Mouse (Mus musculus): ENCODE results near the gene Ctdspl2.
A peak's percentile ranks its signal among the peaks of the same experiment; 100 is the strongest.
"Not testable (repeated sequence)": the region's sequence is repeated elsewhere in the genome, so short reads cannot be mapped to it uniquely, and the experiment has no call there.

Ctdspl2 gene

DNA sequence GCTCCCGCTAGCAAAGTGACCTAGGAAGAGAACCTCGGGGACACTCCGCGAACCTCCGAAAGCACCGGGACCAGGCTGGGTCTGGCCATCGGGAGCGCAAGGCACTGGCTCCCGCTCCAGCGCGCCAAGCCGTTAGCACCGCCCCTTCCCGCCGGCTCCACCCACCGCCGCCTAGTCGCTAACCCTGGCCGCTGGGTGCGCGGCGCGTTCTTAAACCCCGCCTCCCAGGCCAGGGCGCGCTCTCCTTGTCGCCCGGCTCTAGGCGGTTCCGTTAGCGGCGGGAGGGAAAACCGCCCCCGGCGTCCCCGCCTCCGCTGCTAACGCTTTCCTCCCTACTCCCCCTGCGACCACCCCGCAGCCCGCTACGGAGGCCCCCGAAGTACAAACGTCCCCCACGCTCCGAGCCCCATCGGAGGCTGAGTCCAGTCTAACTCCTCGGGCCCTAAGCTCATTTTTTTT is at the start of gene Ctdspl2, which contains the start of gene Mageb3:
Ctdspl2 (plus strand) TSS at position 237 of the 459 bp plus-strand sequence.
Mageb3 (minus strand) TSS at position 328 of the 459 bp plus-strand sequence.
- peak; percentile 96 for DNase-seq

DNA sequence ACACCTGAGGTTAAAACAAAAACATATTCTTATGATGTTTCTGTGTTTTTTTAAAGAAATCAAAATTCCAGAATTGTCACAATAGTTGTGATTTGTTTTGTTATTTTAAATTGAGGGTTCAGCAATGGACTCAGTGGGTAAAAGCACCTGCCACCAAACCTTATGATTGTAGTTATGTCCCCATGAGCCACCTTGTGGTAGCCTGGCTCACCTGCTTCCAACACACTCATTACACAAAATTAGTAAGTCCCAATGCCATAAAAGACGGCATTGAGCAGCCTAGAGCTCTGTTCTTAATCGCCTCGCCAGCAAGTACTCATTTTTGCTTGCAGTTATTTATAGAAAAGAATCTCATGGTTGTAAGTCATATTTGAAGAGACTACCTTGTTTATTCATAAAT is 45.8 kb upstream of the Ctdspl2 start:
- DNase-seq: no peak

DNA sequence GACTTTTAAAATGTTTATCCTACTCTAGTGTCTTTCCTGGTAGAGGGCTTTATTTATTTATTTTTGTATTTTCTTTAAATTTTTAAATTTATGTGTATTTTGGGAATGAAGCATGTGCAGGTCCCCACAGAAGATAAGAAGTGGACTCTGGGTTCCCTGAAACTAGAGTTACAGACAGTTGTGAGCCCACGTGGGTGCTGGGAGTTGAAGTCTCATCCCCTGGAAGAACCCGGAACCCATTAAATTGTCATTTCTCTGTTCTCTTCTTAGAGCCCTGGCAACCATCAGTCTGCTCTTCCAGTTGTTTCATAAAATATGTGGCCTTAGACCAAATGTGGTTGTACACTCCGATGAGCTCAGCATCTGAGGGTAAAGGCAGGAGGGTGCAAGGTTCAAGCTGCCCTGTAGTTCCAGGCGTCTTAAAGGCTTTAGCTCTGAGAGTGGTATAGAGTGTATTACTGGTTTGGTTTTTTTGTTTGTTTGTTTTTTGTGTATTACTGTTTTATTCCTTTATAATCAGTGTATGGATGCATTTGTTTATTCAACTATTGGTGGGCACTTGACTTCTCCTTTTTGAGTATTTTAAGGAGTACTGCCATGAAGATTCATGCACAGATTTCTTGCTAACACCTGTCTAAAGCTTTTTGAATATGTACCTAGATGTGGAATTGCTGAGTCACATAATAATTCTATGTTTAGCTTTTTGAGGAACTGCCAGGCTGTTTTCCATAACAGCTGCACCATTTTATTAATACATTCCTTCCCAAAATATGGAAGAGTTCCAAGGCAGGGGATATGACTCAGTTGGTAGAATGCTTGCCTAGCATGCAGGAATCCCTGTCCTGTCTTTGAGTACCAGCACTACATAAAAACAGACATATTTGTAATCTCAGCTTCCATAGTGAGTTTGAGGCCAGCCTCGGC is 39.5 kb upstream of the Ctdspl2 start:
- DNase-seq: peak; percentile 26

DNA sequence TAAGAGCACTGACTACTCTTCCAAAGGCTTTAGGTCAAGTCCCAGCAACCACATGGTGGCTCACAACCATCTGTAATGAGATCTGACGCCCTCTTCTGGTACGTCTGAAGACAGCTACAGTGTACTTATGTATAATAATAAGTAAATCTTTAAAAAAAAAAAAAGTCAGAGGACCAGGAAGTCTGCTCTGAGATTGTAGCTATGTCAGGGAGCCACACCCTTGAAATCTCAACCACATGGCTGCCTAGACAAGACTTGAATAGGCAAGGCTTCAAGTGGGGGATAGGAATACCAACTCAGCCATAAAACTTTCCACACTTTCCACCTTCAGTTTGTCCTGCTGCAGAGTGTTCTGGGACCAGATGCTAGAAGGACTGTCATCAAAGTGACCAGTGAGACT is 18.2 kb upstream of the Ctdspl2 start:
- not testable (repeated sequence) for DNase-seq

DNA sequence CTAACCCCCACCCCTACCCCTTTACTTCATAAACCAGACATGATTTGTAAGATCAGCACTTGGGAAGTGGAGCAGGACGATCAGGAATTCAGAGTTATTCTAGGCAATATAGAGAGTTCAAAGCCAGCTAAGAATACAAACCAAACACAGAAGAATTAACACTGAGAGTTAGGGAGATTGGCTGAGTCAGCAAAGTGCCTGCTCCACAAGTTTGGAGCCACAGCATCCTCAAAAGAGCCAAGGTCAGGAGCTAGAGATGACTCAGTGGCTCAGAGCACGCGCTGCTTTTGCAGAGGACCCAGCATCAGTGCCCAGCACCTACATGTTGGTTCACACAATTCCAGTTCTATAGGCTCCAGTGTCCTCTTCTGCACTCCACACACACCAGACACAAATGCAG is 12.4 kb upstream of the Ctdspl2 start:
- no peak for DNase-seq

DNA sequence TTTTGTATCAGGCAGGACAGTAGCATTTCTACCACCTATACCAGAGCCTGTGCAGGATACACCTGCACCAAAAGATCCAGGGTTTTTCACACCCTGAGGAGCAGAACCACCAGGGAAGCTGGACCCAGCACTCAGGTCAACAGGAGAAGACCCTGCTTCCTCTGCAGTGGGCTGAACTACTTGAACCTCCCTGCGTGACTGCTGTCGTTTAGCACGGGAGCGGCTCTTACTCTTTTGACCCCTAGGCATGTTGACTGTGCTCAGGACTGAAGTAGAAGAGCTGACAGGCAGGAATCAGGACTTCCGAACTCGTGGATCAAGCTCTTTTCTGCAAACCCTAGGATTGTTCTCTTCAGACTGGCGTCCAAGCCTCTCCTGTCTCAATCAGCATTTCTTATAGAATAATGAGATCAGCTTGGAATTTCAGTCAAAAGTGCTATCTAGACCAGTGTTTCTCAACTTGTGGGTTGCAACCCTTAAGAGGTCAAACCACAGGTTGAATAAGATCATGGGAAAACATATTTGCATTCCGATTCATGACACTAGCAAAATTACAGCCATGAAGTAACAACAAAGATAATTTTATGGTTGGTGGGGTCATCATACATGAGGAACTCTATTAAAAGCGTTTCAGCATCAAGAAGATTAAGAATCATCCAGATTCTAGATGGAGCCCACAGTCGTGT is 687 bp upstream of the Ctdspl2 start:
- no peak for DNase-seq

DNA sequence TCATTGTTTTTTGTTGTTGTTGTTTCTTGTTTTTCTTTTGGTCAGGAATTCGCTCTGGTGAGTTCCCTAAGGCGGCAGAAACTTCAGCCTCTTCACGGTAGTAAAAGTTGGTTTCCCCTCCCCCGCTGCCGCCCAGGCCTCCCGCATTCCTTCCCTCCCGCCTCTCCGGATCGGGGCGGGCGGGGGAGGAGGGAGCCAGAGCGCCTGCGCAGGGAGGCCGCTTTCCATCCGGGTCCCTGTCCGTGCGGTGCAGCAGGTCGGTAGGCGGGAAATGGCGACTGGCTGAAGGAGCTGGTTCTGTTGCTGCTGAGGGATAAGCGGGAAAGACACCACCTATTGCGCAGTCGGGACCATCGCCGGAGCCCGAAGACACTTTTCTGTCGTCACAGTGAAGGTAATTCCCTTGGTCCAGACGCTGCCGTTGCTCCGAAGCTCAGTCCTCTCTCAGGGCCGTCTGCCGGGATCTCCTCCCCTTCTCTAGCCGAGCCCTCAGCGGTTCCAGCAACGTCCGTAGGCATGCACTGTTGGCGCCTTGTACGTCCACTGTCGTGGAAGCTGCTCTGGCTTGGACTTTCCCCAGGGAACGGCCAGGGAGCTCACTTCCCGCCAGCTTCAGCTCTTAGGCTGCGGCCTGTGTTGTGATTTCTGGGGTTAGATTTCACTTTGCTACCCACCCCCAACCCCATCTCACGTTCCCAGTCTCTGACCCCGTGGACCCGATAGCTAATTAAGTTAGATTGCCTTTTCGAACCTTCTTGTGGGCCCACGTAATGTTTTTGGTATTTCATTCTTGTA is 620 bp downstream of the Ctdspl2 start:
- peak; percentile 96 for DNase-seq

DNA sequence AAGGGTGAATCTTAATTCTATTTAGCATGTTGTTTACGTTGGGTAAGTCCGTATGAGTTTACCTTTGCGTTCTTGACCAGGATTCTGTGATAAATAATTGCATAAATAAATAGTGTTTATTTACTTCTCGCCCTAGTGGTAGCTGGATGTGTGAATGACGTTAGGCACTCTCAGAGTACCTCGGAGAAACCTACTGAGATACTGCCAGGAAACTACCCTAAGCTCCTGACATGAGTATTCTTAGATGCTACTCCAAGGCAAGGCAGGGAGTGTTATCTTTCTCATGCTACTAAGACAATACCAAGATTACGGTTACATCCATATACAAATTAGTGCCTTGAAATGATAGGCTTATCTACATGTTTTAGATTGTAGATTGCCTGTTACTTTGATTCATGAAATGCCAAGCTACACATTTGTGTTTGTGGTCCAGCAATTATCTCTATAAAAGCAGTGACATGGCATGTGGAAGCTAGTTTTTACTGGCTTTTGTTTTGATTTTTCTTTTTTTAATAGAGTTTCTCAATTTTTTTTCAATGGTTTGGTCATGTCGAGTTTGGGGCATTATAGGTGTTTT is 1.5 kb downstream of the Ctdspl2 start:
- DNase-seq: no peak

DNA sequence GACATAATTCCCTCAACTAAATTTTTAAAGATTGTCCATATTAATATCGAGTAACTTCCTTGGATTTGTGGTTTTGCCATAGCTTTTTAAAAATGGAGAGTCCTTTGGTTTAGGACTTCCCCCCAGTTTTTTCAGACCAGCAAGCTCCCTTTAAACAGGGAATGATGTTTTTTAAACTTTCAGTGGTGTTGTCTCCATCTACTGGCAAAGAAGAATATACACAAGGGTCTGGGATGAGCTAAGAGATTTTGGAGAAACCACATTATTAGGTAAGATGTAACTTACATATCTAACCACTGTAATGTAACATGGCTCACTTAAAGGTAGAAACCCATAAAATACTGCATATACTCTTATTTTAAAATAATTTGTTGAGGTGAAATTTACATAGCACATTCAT is 39.9 kb downstream of the Ctdspl2 start:
- no peak for DNase-seq

DNA sequence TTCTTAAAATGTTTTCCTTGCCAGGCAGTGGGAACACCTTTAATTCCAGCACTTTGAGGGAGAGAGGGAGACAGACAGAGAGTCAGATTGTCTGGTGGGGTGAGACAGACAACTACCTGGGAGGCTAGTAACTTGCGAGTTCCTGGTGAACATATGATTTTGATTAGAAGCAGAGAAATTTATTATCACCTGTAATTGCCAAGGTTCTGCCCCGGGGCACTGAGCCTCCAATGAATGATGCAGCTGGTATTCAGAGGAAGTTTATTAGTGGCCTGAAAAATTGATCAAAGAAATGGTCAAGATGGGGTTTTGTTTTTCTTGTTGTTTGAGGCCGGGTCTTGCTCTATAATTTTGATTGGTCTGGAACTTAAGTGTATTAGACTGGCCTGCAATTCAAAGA is 53.0 kb downstream of the Ctdspl2 start:
- no peak for DNase-seq

DNA sequence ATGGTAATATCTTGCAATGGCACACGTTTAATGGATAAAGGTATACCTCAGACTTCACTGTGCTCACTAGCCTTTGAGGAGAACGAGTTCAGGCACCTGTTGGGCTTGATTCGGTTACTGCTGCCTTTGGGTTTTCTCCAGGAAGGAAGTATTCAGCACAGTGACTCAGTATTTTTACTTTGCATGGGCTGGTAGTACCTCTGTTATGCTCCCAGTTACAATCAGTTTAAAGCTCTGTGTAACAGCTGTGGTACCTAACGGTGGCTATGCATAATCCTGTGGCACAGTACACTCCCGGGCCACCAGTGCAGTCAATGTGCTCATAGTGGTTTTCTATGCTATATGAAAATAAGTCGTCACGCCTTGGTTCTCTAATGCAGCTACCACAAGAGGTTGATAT is 55.6 kb downstream of the Ctdspl2 start:
- DNase-seq: no peak

DNA sequence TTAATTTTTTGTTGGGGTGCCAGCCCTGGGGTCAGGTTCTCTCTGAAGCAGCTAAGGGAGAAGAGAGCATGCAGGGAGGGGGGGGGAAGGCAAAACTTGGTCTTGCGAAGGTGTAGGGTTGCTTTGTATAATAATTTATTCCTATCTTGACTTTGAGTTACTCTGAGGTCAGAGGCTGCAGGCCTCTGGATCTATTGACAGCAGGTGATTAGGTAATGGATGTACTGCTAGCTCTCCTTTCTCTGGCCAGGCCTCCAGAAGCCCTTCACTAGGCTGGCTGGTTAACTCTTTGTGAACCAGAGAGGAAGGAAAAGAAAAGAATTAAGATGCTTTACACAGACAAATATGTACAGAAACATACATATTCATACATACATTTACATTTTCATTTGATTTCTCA is 62.9 kb downstream of the Ctdspl2 start:
- no peak for DNase-seq

DNA sequence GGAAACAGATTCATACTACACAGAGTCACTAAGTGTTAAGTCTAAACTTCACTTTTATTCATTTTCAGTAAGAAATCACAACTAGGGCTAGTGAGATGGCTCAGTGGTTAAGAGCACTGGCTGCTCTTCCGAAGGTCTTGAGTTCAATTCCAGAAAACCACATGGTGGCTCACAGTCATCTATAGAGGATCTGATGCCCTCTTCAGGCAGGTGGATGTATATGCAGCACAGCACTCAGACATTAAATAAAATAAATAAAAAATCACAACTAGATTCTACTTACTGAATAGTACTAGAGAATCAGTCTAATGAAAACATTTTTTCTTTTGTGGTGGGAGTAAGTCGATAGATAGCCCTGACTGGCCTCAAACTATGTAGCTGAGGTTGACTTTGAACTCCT is 66.5 kb downstream of the Ctdspl2 start:
- DNase-seq: no peak

DNA sequence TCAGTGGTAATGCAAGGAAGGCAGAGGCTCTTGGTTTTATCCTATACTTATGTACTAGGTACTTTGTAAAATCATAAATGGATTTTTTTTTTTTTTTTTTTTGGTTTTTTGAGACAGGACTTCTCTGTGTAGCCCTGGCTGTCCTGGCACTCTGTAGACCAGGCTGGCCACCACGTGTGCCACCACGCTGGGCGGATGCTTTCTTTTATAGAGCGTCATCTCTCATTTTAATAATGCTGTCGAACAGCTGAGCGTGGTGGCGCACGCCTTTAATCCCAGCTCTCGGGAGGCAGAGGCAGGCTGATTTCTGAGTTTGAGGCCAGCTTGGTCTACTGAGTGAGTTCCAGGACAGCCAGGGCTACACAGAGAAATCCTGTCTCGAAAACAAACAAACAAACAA is 71.3 kb downstream of the Ctdspl2 start:
- DNase-seq: not testable (repeated sequence)

DNA sequence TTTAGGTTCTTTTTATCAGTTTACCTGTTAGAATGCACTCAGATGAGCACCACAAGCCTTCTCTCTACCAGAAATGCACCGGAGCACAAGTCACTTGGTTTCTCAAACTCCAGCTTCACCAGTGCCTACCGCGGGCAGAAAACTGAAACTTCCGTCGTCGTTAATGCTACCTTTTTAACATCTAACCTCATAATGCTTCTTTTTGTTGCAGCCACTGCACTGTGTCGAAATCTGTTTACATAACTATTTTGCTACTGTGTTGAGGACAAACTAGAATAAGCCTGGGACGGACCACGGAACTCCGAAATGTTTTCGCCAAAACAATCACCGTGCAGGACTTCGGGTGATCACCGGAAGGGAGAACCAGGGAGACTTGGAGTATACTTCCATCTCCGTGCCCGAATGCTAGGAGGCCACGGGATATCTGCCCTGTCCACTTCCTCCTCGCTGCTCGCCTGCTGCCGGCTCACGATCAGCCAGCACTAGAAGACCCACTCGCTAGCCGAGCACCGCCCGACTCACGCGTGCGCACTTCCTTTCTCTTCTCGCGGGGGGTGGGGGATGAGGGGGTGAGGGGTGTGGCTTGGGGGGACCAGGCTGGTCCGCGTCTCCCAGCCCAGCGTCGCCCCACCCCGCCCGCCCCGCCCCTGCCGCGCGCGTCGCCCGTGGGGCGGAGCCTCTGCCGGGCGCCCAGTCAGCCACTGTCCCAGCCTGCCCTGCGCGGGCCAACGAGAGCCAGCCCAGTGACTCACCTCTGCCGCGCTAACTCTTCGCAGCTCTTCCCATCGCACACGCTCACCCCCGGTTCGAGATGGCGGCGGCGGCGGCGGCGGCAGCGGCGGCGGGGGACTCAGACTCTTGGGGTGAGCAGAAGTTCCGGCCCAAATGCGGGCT is 72.3 kb downstream of the Ctdspl2 start, which contains the start of gene Eif3j1:
Eif3j1 (plus strand) TSS at position 685 of the 894 bp plus-strand sequence.
- DNase-seq: peak; percentile 92

DNA sequence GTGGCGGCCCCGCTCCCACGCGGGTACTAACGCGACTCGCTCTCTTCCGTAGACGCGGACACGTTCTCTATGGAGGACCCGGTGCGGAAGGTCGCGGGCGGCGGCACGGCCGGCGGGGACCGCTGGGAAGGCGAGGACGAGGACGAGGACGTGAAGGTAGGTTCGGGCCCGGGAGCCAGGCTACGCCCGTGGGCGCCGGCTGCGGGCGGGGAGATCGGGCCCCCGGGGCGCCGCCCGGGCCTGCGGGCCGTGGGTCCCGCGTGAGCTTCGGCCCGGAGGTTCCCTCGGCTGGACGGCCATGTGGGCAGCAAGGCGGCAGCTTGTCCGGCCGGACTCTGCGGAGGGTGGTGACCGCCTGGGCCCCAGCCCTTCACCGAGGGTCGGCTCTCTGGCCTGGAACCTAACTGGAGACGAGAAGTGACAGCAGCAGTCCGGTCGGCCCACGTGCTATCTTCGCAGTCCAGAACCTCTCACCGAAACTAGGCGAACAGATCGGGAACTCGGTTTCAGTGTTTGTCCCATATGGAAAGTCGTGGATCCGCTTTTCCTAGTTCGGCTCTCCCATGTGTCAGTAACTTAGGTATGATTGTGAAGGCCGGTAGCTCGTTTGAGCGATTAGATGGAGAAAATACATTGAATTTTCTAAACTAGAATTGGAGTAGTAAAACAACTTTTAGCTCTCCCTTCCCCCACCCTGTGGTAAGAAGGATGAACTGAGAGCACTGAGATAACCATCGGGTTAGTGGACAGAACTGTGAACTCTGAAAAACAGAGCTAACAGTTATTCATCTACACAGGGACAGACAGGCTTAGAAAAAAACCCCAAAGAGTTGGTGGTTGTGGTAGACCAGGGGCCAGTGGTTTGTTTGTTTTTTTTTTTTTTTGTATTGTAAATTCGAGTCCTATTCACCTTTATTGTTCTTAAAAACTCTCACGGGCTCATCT is 73.2 kb downstream of the Ctdspl2 start:
- peak; percentile 26 for DNase-seq

DNA sequence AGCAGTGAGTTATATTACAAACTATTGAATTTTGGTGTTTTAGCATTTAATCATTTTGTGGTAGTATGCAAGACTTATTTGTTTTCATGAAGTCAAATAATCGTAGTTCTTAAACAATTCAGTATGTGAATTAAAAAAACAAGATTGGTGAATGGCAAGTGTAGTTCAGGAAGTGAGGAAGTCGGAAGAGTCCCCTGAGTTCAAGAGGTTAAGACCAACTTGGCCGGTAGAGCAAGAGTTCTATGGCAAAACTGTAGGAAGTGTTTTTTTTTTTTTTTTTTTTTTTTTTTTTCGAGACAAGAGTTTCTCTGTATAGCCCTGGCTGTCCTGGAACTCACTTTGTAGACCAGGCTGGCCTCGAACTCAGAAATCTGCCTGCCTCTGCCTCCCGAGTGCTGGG is 76.2 kb downstream of the Ctdspl2 start:
- DNase-seq: no peak

DNA sequence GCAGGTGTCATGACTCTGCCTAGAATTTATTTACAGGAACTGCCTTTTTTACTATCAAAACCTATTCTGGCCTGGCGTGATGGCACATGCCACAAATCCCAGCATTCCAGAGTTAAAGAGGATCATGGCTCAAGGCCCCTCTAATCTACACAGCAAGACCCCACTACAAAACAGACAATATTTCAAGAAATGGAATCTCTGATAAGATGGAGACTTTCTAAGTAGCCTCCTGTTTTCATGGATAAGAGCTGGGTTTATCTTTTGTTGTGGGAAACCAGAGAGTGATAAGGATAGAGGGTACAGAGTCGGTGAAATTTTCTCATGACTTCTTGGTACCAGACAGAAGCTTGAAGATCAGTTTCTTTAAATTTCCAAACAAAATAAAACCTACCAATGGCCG is 80.3 kb downstream of the Ctdspl2 start:
- DNase-seq: no peak

DNA sequence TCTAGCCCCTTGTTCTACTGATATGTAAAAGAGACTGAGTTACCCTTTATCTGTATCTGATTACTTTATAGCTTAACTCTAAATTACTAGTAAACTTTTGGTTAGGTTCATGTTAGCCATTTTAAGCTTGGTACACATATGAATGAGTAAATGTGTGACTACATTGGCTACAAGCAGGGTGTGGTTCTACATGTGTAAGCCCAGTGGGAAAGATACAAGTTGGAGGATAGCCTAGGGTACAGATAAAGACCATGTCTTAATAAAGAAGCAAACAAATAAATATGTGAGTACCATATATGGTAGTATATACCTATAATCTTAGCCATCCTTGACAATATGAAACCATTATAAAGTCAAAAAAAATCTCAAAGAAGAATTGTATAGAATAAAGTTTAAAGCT is 88.1 kb downstream of the Ctdspl2 start:
- no peak for DNase-seq

DNA sequence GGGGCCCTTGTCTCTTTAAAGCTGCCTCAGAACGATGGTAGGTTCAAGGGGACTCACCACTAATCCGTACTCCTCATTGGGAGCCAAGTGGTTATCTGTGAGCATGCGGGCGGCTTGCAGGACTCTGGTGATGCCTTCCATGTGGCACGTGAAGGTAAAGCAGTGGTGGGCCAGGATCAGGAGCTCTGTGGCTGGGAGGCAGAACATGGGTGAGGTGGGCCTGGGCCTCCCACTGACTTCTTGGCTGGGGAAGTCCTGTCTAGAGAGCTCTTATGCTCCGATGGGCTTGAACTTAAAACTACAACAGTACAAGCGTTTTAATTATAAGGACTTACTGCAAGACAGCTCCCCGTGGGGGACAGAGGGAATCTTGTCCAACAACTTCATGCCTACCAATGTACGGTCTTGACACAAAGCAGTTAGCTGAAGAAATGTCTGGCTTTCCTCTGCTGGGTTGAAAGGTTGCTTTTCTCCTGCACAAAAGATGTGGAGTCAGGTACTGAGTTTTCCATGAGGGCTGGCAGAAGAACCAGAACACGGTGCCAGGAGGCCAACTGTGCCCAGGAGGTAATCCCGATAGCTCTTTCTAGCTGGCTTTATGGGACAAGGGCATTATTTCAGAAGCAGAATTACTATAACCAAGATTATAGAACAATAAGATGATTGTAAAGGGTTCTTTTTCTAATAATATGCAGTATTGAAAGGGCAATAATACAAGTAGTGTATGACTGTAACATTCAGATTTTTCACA is 103.7 kb downstream of the Ctdspl2 start:
- DNase-seq: no peak

Data from right cerebral cortex, adult 18-20 months (tissue).